Comparison of ENCODE assay signal across 12 mouse cellular contexts in genomic region chr2:35702001-35702400, GRCm38 (mm10).
DNase-seq lines count a peak whose midpoint lies in the region; ATAC-seq and TF ChIP-seq lines count a peak whose summit lies in the region.
"Had no signal": no experiment of that assay in that cellular context is flagged by ENCODE, and none has a peak within 500 bp of the region (broad histone marks: within the 10 kb centered on the region; RNA-seq: fewer than 3 reads in every experiment).

No protein-coding gene starts in this region.

- no peak overlapping the region for H3K4me2 ChIP-seq in lung, embryonic 14.5 days
- H3K4me2 ChIP-seq: hindbrain, embryonic 15.5 days had no signal

- H3K4me1 ChIP-seq in lung, embryonic 14.5 days (ENCODE audit: insufficient read depth), result peaks cover 13% of the 10 kb centered on the region
- peaks cover 73% of the 10 kb centered on the region for H3K4me1 ChIP-seq in embryonic facial prominence, embryonic 10.5 days
- peaks cover 60% of the 10 kb centered on the region for H3K4me1 ChIP-seq in limb, embryonic 10.5 days

- no peaks in the 10 kb centered on the region for H3K36me3 ChIP-seq in lung, embryonic 14.5 days (ENCODE audit: insufficient read depth)
- H3K36me3 ChIP-seq in embryonic facial prominence, embryonic 10.5 days (replicated peaks), result peaks cover 33% of the 10 kb centered on the region
- H3K36me3 ChIP-seq in limb, embryonic 10.5 days, result peaks cover 42% of the 10 kb centered on the region
- H3K36me3 ChIP-seq: hindbrain, embryonic 15.5 days had no signal

- H3K27me3 ChIP-seq in lung, embryonic 14.5 days (ENCODE audit: insufficient read depth, low read length), result no peaks in the 10 kb centered on the region
- no peaks in the 10 kb centered on the region for H3K27me3 ChIP-seq in embryonic facial prominence, embryonic 10.5 days (replicated peaks; ENCODE audit: low read depth, poor library complexity, severe bottlenecking)
- H3K27me3 ChIP-seq in limb, embryonic 10.5 days (ENCODE audit: low read depth, poor library complexity, severe bottlenecking), result no peaks in the 10 kb centered on the region
- H3K27me3 ChIP-seq: hindbrain, embryonic 15.5 days had no signal

- no peaks in the 10 kb centered on the region for H3K9me3 ChIP-seq in lung, embryonic 14.5 days (ENCODE audit: low read depth, low read length)
- H3K9me3 ChIP-seq in embryonic facial prominence, embryonic 10.5 days, result no peaks in the 10 kb centered on the region
- no peaks in the 10 kb centered on the region; the same call in 1 of the 2 replicates for H3K9me3 ChIP-seq in limb, embryonic 10.5 days (replicated peaks)
- H3K9me3 ChIP-seq: hindbrain, embryonic 15.5 days had no signal

- DNase-seq in gastrocnemius, adult 2 months, result no peak
- DNase-seq in gastrocnemius, postnatal 36 days, result no peak
- DNase-seq in lung, embryonic 14.5 days, result no peak
- DNase-seq in lung, postnatal 10 days, result no peak
- no peak for DNase-seq in embryonic facial prominence, embryonic 10.5 days (ENCODE audit: low spot score)
- DNase-seq in limb, embryonic 10.5 days (ENCODE audit: low spot score), result no peak
- DNase-seq: B cell, adult 2 months; cerebellum, adult 2 months had no signal

- peak overlapping the region; percentile 84 for H3K27ac ChIP-seq in gastrocnemius, adult 2 months
- peak overlapping the region; percentile 75 for H3K27ac ChIP-seq in lung, embryonic 14.5 days (ENCODE audit: low read depth)
- H3K27ac ChIP-seq in embryonic facial prominence, embryonic 10.5 days (replicated peaks), result peak overlapping the region; percentile 59
- peak overlapping the region; percentile 78 for H3K27ac ChIP-seq in limb, embryonic 10.5 days
- H3K27ac ChIP-seq: macrophage had no signal

- TF ChIP-seq CTCF in gastrocnemius, adult 2 months (IDR thresholded peaks at IDR 0.05), result no peak
- TF ChIP-seq CTCF in lung, embryonic 14.5 days (IDR thresholded peaks at IDR 0.05; ENCODE audit: low read depth), result no peak

- intact Hi-C loops in gastrocnemius, adult 2 months (cut with DNase I), result no loop called here
- intact Hi-C loops in gastrocnemius, postnatal 36 days (cut with DNase I), result no loop called here

- no peak overlapping the region for H3K4me3 ChIP-seq in gastrocnemius, adult 2 months
- H3K4me3 ChIP-seq in lung, embryonic 14.5 days (ENCODE audit: low read depth, low read length), result no peak overlapping the region
- no peak overlapping the region for H3K4me3 ChIP-seq in embryonic facial prominence, embryonic 10.5 days
- H3K4me3 ChIP-seq in limb, embryonic 10.5 days, result no peak overlapping the region
- H3K4me3 ChIP-seq: hindbrain, embryonic 15.5 days had no signal

- 77% methylated on average over 7 of the region's 7 CpGs for WGBS in lung, embryonic 14.5 days
- WGBS in embryonic facial prominence, embryonic 10.5 days, result 74% methylated on average over 7 of the region's 7 CpGs
- WGBS in limb, embryonic 10.5 days, result 91% methylated on average over 7 of the region's 7 CpGs

- no peak overlapping the region for H3K9ac ChIP-seq in lung, embryonic 14.5 days
- H3K9ac ChIP-seq: hindbrain, embryonic 15.5 days had no signal

- no peak for ATAC-seq in lung, embryonic 14.5 days (ENCODE audit: insufficient read depth)
- ATAC-seq in granulocyte monocyte progenitor cell, adult 5-6 weeks (replicated peaks; ENCODE audit: poor library complexity, severe bottlenecking), result no peak
- no peak for ATAC-seq in inflammation-experienced regulatory T-cells, adult 6 months
